Mouse (Mus musculus): Measurements from ENCODE around the gene Gcc2. TPM values are rescaled to one million over a fixed set of nuclear protein-coding genes. Genes with fewer than 3 reads are reported as not detected.
"Not testable (repeated sequence)": the region's sequence is repeated elsewhere in the genome, so short reads cannot be mapped to it uniquely, and the experiment has no call there.

Gcc2 gene
- total RNA-seq, 2 experiments from 2014 or later = 30.4 to 31.0 TPM

GRCm38 (mm10) chr10:58231779-58232640 lies 23.3 kb upstream of the Gcc2 start:
- DNase-seq = peak; percentile 65 to 75

- not testable (repeated sequence) for DNase-seq
Observed at GRCm38 (mm10) chr10:58232641-58232969, 22.7 kb upstream of the Gcc2 start, which contains the start of gene Duxf3. Duxf3 (minus strand) TSS chr10:58232675.

DNA sequence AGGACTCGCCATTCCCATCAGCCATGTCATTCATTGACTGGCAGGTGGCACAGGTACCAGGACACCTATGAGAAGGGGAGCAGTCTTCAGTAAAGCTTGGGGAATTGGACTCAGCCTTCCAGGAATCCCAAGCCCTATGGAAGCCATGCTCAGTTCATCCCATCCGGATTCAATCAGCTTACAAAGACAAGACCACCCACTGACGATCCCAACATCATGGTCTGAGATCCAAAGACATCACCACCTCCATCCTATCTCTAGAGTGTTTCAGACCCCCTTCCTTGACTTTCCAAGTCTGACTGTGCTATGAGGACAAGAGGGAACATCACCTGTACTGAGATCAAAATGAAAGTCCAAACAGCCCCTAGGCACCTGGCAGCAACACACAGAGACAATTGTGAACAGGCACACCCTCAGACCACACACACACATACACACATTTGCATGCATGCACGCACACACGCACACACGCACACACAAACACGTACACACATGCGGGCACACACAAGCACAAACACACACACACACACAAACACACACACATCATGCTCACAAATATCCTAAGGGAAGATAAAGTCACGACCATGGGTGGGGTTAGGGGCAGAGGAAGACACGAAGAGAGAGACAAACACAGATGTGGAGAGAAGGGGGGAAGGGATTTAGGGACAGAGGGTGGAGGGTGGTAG lies 22.1 kb upstream of the Gcc2 start:
- DNase-seq = not testable (repeated sequence)

- not testable (repeated sequence) for DNase-seq
Observed at GRCm38 (mm10) chr10:58233740-58234121, 21.6 kb upstream of the Gcc2 start.

DNA sequence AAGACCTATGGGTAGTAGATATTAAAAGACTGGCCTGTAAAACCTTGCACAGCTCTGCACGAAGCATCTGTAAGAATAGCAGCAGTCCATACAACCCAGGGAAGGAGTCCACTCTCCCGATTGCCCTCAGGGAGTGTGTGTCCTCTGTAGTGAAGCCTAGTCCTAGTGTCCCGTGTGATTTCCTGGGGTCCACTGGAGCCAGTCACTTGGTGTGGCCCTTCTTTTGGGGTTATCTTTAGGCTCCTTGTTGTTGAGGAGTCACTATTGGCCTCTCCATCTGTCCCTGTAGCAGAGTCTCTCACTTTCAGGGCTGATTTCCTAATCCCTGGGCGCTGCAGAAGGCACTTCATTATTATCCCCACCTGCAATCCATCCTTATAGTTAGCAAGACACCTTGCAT lies 20.3 kb upstream of the Gcc2 start:
- DNase-seq = not testable (repeated sequence)

DNA sequence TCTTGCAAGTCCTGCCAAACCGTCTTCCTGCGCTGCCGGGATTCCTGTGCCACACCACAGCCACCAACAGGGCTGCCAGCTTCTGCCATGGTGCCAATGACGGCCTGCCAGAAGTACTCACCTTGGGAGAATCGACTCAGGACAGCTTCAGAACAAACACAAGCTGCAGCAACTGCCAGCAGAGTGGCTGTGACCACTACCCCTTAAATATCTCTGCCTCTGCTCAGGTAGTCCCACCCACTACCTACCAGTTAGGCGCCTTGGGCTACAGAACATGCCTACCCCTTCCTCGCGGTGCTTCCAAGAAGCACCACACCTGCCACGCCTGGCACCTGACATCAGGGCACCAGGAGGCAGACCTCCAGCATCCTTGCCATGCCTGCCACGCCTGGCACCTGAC lies 18.7 kb upstream of the Gcc2 start, which contains the start of gene Gm4981:
Gm4981 (minus strand) TSS at position 89 of the 400 bp plus-strand sequence.
- no peak for DNase-seq

DNA sequence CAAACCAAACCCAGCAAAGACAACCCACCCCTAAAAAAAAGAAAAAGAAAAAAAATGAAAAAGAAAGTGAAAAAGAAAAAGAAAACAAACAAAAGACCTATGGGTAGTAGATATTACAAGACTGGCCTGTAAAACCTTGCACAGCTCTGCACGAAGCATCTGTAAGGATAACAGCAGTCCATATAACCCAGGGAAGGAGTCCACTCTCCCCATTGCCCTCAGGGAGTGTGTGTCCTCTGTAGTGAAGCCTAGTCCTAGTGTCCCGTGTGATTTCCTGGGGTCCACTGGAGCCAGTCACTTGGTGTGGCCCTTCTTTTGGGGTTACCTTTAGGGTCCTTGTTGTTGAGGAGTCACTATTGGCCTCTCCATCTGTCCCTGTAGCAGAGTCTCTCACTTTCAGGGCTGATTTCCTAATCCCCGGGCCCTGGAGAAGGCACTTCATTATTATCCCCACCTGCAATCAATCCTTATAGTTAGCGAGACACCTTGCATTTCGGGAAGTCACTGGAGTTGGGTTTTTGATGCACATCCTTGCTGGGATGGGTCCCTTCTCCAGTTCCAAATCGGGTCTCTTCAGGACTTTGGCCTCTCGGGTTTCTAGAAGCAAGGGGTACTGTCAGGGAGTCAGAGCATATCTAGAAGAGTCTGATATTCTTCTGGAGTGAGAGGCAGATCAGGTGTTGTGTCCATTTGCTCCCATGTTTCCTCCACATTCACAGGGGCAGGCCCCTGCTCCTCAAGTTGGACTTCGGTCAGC lies 16.1 kb upstream of the Gcc2 start:
- peak; percentile 43 to 62 for DNase-seq

DNA sequence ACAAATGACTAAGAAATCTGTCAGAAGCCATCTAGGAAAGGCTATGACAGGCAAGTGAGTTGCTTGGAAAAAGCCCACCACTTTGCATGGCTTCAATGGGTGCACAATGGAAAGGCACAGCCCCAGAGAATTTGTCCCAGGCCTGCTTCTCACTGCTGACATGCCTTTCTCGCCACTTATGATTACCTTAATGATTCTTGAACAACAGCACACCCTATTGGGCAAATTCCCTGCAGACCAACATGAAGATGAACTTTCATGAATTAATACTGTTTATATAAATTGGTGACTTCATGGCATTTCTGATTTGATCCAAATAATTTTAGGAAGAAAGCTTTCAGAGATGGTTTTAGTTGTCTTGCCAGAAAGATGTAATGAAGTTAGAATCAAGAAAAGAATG lies 5.8 kb upstream of the Gcc2 start:
- no peak for DNase-seq

- peak in 1 of 2 experiments; percentile 12 for DNase-seq
Observed at GRCm38 (mm10) chr10:58254635-58255175, 592 bp upstream of the Gcc2 start.

DNA sequence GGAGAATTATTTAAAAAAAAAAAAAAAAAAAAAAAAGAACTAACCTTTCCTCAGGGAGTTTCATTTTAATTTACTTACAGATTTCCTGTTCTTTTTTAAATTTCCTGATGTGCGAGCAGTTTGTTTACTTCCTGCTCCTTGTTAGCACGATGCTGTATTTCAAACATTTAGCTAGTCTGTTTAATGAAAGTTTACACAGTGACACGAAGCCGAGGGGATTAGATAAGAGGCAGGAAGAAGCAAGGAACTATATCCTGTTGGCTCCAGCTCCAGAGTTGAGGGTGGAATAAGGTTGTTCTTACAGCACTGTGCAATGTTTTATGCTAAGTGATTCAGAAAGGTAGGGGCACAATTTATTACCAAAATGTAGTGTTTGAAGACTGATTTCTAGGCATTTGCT lies 657 bp downstream of the Gcc2 start:
- DNase-seq = peak; percentile 19 to 20

DNA sequence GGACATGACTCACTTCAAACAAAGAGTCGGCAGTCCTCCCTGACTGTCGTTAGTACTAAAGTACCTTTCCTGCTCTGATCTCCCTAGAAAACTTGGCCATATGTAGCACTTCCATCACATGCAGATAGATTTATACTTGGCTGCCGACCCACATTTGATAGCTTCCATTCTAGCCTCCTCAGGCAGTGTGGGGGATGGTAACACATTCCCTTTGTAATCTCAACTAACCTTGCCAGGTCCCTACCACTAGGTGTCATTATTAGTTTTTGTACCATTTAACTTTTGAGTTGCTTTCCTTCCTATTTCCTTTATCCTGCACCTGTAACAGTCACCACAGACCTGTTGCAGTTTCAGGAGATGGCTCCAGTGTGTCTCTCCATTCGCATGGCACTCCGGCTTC lies 3.2 kb downstream of the Gcc2 start:
- DNase-seq = no peak

GRCm38 (mm10) chr10:58282238-58282637 lies 26.9 kb downstream of the Gcc2 start:
- no peak for DNase-seq

GRCm38 (mm10) chr10:58290742-58291141 lies 35.4 kb downstream of the Gcc2 start:
- DNase-seq = no peak

DNA sequence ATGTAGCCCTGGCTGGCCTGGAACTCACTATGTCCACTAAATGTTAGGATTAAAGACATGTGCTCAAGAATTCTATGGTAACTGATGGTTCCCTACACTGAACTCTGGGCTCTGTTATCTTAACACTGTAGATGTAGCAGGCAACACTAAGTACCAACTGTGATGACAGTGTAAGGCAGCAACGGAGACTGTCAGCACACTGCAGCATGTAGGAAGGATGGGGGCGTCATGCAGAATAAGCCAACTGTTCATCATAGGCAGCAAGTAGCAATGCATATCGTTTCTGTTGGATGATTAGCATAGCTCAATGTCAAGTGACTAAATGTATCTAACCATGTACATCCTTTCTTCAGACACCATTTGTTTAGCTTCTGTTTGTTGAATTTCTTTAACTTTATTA lies 38.9 kb downstream of the Gcc2 start:
- DNase-seq = no peak

GRCm38 (mm10) chr10:58295605-58296004 lies 40.3 kb downstream of the Gcc2 start:
- no peak for DNase-seq

DNA sequence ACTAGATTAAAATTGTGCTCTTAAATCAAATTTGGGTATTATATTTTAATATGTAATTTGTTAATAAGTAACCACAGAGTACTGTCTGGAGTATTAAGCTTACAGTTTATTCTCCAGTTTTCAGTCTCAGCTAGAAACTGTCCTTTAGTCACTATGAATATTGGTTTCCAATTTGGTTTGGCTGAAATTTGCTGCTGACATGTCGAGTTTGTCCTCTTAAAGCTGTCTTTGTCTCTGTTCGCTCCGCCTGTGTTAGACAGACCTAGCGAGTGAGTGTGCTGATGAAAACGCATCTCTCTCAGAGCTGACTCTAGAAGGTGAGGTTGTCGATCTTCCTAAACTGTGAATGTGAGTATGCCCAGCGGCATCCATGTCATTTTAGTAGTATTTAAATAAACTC lies 49.7 kb downstream of the Gcc2 start:
- DNase-seq = no peak

GRCm38 (mm10) chr10:58306897-58307296 lies 51.6 kb downstream of the Gcc2 start:
- no peak for DNase-seq

DNA sequence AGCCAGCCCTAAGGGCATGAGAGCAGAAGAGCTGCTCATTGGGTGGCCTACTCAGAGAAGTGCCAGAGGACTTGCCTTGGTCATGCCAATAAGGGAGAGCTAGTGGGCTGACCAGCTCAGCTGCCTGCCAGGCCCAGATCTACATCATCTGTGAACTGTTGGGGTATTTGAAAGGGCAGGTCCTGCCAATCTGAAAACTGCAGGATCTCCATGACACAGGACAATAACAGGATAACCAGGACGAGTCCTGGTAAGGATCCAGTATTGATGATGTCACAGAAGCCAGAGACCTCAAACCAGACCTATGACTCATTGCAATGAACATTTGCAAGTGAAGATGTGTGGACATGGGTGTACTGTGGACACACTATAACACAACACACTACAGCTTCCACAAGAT lies 55.5 kb downstream of the Gcc2 start:
- DNase-seq = no peak

- DNase-seq = no peak
Observed at GRCm38 (mm10) chr10:58312887-58313286, 57.6 kb downstream of the Gcc2 start.

- DNase-seq = no peak
Observed at GRCm38 (mm10) chr10:58320881-58321280, 65.6 kb downstream of the Gcc2 start.

- DNase-seq = no peak
Observed at GRCm38 (mm10) chr10:58322361-58323027, 67.2 kb downstream of the Gcc2 start.
